Mouse (Mus musculus) intestine, postnatal 0 days (tissue): ENCODE results near the gene Gramd1c. TPM values are rescaled to one million over a fixed set of nuclear protein-coding genes. Genes with fewer than 3 reads are reported as not detected.

ENCODE experiments used
- ATAC-seq: fragments of 200-750 bp; cut with Nextera tagmentation; 2 replicates; pipeline ENCODE4 v1.8.0; 2017; ENCODE audit warnings: mild to moderate bottlenecking, moderate TSS enrichment, moderate library complexity
- H3K27ac ChIP-seq: fragments of 300-500 bp; sonication (generic); 2 replicates; pipeline ENCODE4 v1.5.1; 2014; ENCODE audit warnings: mild to moderate bottlenecking, low read depth, low read length, moderate library complexity
- H3K27me3 ChIP-seq: fragments of 300-500 bp; sonication (generic); replicated peaks from 2 replicates; pipeline ENCODE4 v1.6.1; 2014; ENCODE audit warnings: low read length, mixed read lengths; ENCODE audit not compliant: control insufficient read depth, insufficient read depth
- H3K36me3 ChIP-seq: fragments of 300-500 bp; sonication (generic); 2 replicates; pipeline ENCODE4 v1.6.1; 2014; ENCODE audit warnings: mild to moderate bottlenecking, moderate library complexity; ENCODE audit not compliant: control insufficient read depth, insufficient read depth
- H3K4me1 ChIP-seq: fragments of 300-500 bp; sonication (generic); replicated peaks from 2 replicates; pipeline ENCODE4 v1.6.1; 2014; ENCODE audit warnings: antibody characterized with exemption, low read length, mixed read lengths; ENCODE audit not compliant: control insufficient read depth, insufficient read depth
- H3K4me2 ChIP-seq: fragments of 300-500 bp; sonication (generic); replicated peaks from 2 replicates; pipeline ENCODE4 v1.6.1; 2014; ENCODE audit warnings: low read depth, mild to moderate bottlenecking, moderate library complexity
- H3K4me3 ChIP-seq: fragments of 300-500 bp; sonication (generic); 2 replicates; pipeline ENCODE4 v1.5.1; 2014; ENCODE audit warnings: low read depth, low read length
- H3K9ac ChIP-seq: fragments of 300-500 bp; sonication (generic); 2 replicates; pipeline ENCODE4 v1.6.1; 2014; ENCODE audit warnings: mild to moderate bottlenecking, low read depth, low read length
- H3K9me3 ChIP-seq: fragments of 300-500 bp; sonication (generic); 2 replicates; pipeline ENCODE4 v1.6.1; 2016; ENCODE audit warnings: mixed run types; ENCODE audit not compliant: control insufficient read depth
- CTCF ChIP-seq: sonication (generic); IDR thresholded peaks from 2 replicates; pipeline ENCODE4 v1.5.1; 2016; ENCODE audit warnings: low read depth, mild to moderate bottlenecking, control low read depth, antibody characterized with exemption, moderate library complexity
- WGBS: fragments of 180-500 bp; shearing (Covaris S2); extraction: QIAGEN DNeasy Blood & Tissue Kit; methylation state at CpG from one replicate; pipeline ENCODE4 v1.1.7; 2014; 5-methylcytosine and 5-hydroxymethylcytosine counted together
- microRNA-seq: library from miRNA; unstranded; fragments of <30 nt; microRNA quantifications from one replicate; pipeline ENCODE4, GENCODE M21; 2016
- polyA plus RNA-seq: library from polyadenylated mRNA; unstranded; fragments of >200 nt; fragmentation: Nextera tagmentation; extraction: Ambion mirVana; gene quantifications from 2 replicates; pipeline ENCODE4 v1.2.1, GENCODE M21; 2015

Gene Gramd1c
- polyA plus RNA-seq, 1 experiment from 2014 or later: 7.0 TPM

DNA sequence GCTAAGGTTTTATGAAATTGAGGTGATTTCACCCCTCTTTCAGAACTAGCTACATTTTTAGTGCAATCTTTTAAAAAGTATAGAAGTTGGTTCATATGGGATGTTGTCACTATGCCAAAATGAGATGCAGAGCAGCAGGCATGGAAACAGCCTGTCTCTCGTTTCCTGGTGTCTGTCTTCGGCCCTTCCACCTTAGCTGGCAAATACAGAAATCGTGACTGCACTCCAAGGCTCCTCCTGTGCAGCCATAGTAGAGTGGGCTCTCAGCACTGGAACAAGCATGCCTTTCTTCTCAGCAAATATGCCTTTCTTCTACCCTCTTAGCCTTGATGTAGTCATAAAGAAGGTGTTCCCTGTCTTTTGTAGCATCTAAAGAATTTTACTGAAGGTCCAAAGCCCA, 127.3 kb downstream of the Gramd1c start:
- 65% methylated on average over 3 of the region's 3 CpGs for WGBS
- ATAC-seq: no peak
- Histone ChIP-seq H3K27me3 (no peaks in the 10 kb centered on the region), H3K4me3 (no peak overlapping the region), H3K4me1 (no peaks in the 10 kb centered on the region), H3K27ac (no peak overlapping the region), H3K9me3 (no peaks in the 10 kb centered on the region), H3K9ac (no peak overlapping the region), H3K4me2 (no peak overlapping the region), H3K36me3 (no peaks in the 10 kb centered on the region)
- TF ChIP-seq CTCF: no peak

GRCm38 (mm10) chr16:43935367-43935766, 127.8 kb downstream of the Gramd1c start:
- H3K27ac ChIP-seq: no peak overlapping the region
- H3K4me3 ChIP-seq: no peak overlapping the region
- no peak overlapping the region for H3K9ac ChIP-seq
- no peaks in the 10 kb centered on the region for H3K4me1 ChIP-seq
- WGBS: 65% methylated on average over 3 of the region's 3 CpGs
- H3K4me2 ChIP-seq: no peak overlapping the region
- no peaks in the 10 kb centered on the region for H3K27me3 ChIP-seq
- ATAC-seq: no peak
- H3K9me3 ChIP-seq: no peaks in the 10 kb centered on the region
- no peaks in the 10 kb centered on the region for H3K36me3 ChIP-seq
- TF ChIP-seq CTCF: no peak

DNA sequence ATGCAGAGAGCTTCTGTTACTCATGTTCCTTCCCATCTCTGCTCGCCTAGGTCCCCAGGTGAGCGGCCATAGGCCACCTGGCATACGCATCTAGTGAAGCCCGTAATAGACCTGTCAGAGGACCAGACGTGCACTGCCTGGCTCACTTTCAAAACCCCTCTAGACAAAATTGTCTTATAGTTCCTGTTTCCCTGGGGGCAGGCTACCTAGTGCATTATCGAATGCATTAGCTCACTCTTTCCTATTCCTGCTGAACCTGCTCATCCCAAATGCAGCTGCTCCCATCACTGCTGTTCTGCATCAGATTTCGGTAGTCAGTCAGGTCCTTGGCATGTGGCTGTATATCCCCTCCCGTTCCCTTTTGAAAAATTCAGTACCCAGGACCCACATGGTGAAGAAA, 128.3 kb downstream of the Gramd1c start:
- Histone ChIP-seq H3K4me3 (no peak overlapping the region), H3K4me1 (0 out of 2 replicates have a peak, but pooled peaks cover 4% of the 10 kb centered on the region), H3K27ac (no peak overlapping the region), H3K9me3 (no peaks in the 10 kb centered on the region), H3K27me3 (no peaks in the 10 kb centered on the region), H3K9ac (no peak overlapping the region), H3K4me2 (no peak overlapping the region), H3K36me3 (no peaks in the 10 kb centered on the region)
- ATAC-seq: no peak
- WGBS: 92% methylated on average over 8 of the region's 8 CpGs
- no peak for TF ChIP-seq CTCF

GRCm38 (mm10) chr16:43933041-43933440, 130.1 kb downstream of the Gramd1c start:
- Histone ChIP-seq H3K27ac (no peak overlapping the region), H3K4me1 (0 out of 2 replicates have a peak, but pooled peaks cover 4% of the 10 kb centered on the region), H3K36me3 (no peaks in the 10 kb centered on the region), H3K27me3 (no peaks in the 10 kb centered on the region), H3K9me3 (no peaks in the 10 kb centered on the region), H3K9ac (no peak overlapping the region), H3K4me2 (no peak overlapping the region), H3K4me3 (no peak overlapping the region)
- no peak for TF ChIP-seq CTCF
- ATAC-seq: no peak
- 84% methylated on average over 6 of the region's 6 CpGs for WGBS

- Histone ChIP-seq H3K9ac (no peak overlapping the region), H3K27me3 (no peaks in the 10 kb centered on the region), H3K4me3 (no peak overlapping the region), H3K36me3 (no peaks in the 10 kb centered on the region), H3K27ac (no peak overlapping the region), H3K9me3 (no peaks in the 10 kb centered on the region), H3K4me2 (no peak overlapping the region), H3K4me1 (0 out of 2 replicates have a peak, but pooled peaks cover 4% of the 10 kb centered on the region)
- 89% methylated on average over 7 of the region's 7 CpGs for WGBS
- TF ChIP-seq CTCF: no peak
- ATAC-seq: no peak
These were observed 130.8 kb downstream of the Gramd1c start for GRCm38 (mm10) chr16:43932319-43932718.

DNA sequence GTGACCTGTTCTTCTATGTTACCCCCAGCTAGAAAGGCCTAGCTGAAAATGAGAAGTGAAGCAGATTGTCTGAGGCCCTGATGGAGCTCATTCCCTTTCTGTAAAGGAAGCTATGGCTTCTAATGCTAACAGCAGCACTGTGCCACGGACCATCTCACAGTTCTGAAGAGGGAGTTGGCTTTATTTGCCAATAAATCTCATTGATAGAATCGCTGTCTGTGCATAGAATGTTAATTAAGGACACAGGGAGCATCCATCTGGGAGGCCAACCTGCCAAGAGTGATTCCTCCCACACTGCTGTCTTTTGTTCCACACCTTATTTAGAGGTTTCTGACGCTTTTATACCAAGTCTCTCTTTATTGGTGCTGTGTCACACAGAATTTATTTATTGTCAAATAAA, 131.6 kb downstream of the Gramd1c start:
- no peak for ATAC-seq
- H3K4me1 ChIP-seq: 0 out of 2 replicates have a peak, but pooled peaks cover 4% of the 10 kb centered on the region
- H3K4me2 ChIP-seq: no peak overlapping the region
- no peaks in the 10 kb centered on the region for H3K9me3 ChIP-seq
- no peaks in the 10 kb centered on the region for H3K27me3 ChIP-seq
- H3K27ac ChIP-seq: no peak overlapping the region
- no peak overlapping the region for H3K4me3 ChIP-seq
- H3K9ac ChIP-seq: no peak overlapping the region
- TF ChIP-seq CTCF: no peak
- H3K36me3 ChIP-seq: no peaks in the 10 kb centered on the region
- WGBS: 73% methylated on average over 3 of the region's 3 CpGs

GRCm38 (mm10) chr16:43930577-43930976, 132.6 kb downstream of the Gramd1c start:
- H3K4me2 ChIP-seq: no peak overlapping the region
- no peak for ATAC-seq
- TF ChIP-seq CTCF: no peak
- H3K36me3 ChIP-seq: no peaks in the 10 kb centered on the region
- no peak overlapping the region for H3K4me3 ChIP-seq
- 0 out of 2 replicates have a peak, but pooled peaks cover 4% of the 10 kb centered on the region for H3K4me1 ChIP-seq
- no peaks in the 10 kb centered on the region for H3K9me3 ChIP-seq
- H3K27me3 ChIP-seq: no peaks in the 10 kb centered on the region
- H3K27ac ChIP-seq: no peak overlapping the region
- H3K9ac ChIP-seq: no peak overlapping the region

Small RNA genes lying within 50 kb of the gene (microRNA-seq; reads per million reads assigned to microRNA genes)
- not detected for gene Mir3470b

Other genes with a start within 250 kb of the Gramd1c start
- 3.6 and 4.2 TPM in 2 replicates for gene Ccdc191, start 173.5 kb downstream of the Gramd1c start, polyA plus RNA-seq
- gene Qtrt2, start 136.5 kb downstream of the Gramd1c start, polyA plus RNA-seq: 5.8 and 7.0 TPM in 2 replicates
- 2.0 and 2.6 TPM in 2 replicates for gene Zdhhc23, start 83.6 kb downstream of the Gramd1c start, polyA plus RNA-seq
- 60.7 and 62.6 TPM in 2 replicates for gene Atp6v1a, start 76.4 kb upstream of the Gramd1c start, polyA plus RNA-seq
- 38.6 and 40.1 TPM in 2 replicates for gene Naa50, start 76.5 kb upstream of the Gramd1c start, polyA plus RNA-seq
- gene Usf3, start 109.9 kb upstream of the Gramd1c start, polyA plus RNA-seq: 2.1 and 2.3 TPM in 2 replicates